Mouse (Mus musculus): ENCODE measurements around the gene F13a1. TPM values are rescaled to one million over a fixed set of nuclear protein-coding genes. Genes with fewer than 3 reads are reported as not detected.

The F13a1 gene
- 0.22 and 10.6 TPM in 2 replicates for polyA plus RNA-seq (2014; fragmentation: Nextera tagmentation; extraction: Ambion mirVana)

DNA sequence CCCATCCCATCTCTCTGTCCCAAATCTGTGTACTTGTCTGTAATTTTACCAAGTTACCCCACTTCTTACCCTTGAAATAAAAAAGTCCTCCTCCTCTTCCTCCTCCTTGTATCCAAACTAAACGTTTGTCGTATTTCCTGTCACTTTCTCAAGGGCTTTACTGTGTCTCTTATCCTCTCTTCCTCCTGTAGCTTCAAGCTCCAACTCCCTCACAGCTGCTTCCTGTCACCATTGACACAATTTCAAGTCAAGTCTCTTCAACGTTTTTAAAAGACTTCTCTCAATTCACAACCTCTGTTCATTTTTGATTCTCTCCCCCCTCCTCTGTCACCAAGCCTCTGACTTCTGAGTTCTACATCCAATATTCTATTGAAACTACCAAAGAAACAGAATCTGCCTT lies at the start of gene F13a1:
Gene F13a1 (minus strand): TSS at position 119 of the 400 bp plus-strand sequence.
- WGBS = 78% methylated on average over 3 of the region's 3 CpGs
- no peak within 1 kb of the TSS for H3K4me2 ChIP-seq (ENCODE audit: low read length)
- H3K9ac ChIP-seq (replicated peaks; ENCODE audit: low read length) = no peak within 1 kb of the TSS
- ATAC-seq (ENCODE audit: low FRiP score, low TSS enrichment) (no peak), DNase-seq (no peak)
- no peak within 1 kb of the TSS for H3K4me3 ChIP-seq (replicated peaks; ENCODE audit: low read depth, low read length)
- no peak within 1 kb of the TSS for H3K27ac ChIP-seq (replicated peaks; ENCODE audit: low read depth, low read length)
- H3K4me1 ChIP-seq (ENCODE audit: control insufficient read depth, insufficient read depth, low read length) = no peaks in the 10 kb centered on the region
- H3K9me3 ChIP-seq (ENCODE audit: control insufficient read depth, low read length) = no peaks in the 10 kb centered on the region
- no peaks in the 10 kb centered on the region for H3K36me3 ChIP-seq (ENCODE audit: control insufficient read depth, insufficient read depth, low read length)
- H3K27me3 ChIP-seq (ENCODE audit: control insufficient read depth, insufficient read depth, low read length) = no peaks in the 10 kb centered on the region

DNA sequence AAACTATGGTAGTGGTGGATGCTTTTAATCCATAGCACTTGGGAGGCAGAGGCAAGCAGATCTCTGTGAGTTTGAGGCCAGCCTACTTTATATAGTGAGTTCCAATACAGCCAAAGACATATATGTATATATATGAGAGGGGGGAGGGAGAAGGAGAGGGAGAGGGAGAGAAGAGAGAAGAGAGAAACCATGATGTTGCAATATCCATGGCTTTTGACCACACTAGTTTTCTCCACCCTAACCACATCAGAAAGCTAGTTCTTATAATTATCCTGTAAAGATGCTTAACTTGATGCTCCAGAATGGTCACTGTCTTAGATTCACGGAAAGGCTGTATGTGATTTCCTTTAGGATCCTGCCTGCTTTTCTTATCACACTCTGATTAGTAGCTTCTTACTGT lies 41.6 kb upstream of the F13a1 start:
- 96% methylated on average over 1 of the region's 1 CpGs for WGBS
- Histone ChIP-seq H3K9me3 (ENCODE audit: control insufficient read depth, low read length) (no peaks in the 10 kb centered on the region), H3K4me2 (ENCODE audit: low read length) (no peak overlapping the region), H3K9ac (replicated peaks; ENCODE audit: low read length) (no peak overlapping the region), H3K36me3 (ENCODE audit: control insufficient read depth, insufficient read depth, low read length) (no peaks in the 10 kb centered on the region), H3K4me3 (replicated peaks; ENCODE audit: low read depth, low read length) (no peak overlapping the region), H3K4me1 (ENCODE audit: control insufficient read depth, insufficient read depth, low read length) (no peaks in the 10 kb centered on the region), H3K27me3 (ENCODE audit: control insufficient read depth, insufficient read depth, low read length) (no peaks in the 10 kb centered on the region), H3K27ac (replicated peaks; ENCODE audit: low read depth, low read length) (no peak overlapping the region)
- DNase-seq (no peak), ATAC-seq (ENCODE audit: low FRiP score, low TSS enrichment) (no peak)

DNA sequence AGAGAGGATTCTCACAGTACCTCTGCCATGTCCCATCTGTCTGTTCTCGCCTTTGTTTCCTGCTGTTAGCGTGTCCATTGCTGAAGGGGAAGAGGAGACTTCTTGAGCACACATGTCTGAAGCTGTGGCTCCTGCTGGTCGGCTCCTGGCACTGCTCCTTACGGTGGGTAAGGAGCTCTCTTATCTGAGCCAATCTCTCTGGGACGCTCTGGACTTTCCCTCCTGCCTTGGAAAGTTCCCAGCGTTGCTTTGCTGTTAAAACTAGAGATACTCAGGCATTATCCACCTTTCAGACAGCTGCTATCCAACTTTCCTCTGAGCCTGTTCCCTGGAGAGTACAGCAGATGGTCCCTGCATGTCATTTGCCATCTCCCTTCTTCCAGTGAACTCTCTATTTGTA lies 39.1 kb upstream of the F13a1 start:
- H3K4me2 ChIP-seq (ENCODE audit: low read length) = no peak overlapping the region
- H3K4me3 ChIP-seq (replicated peaks; ENCODE audit: low read depth, low read length) = no peak overlapping the region
- H3K36me3 ChIP-seq (ENCODE audit: control insufficient read depth, insufficient read depth, low read length) = no peaks in the 10 kb centered on the region
- H3K9ac ChIP-seq (replicated peaks; ENCODE audit: low read length) = no peak overlapping the region
- no peak overlapping the region for H3K27ac ChIP-seq (replicated peaks; ENCODE audit: low read depth, low read length)
- no peaks in the 10 kb centered on the region for H3K27me3 ChIP-seq (ENCODE audit: control insufficient read depth, insufficient read depth, low read length)
- DNase-seq (no peak), ATAC-seq (ENCODE audit: low FRiP score, low TSS enrichment) (no peak)
- no peaks in the 10 kb centered on the region for H3K9me3 ChIP-seq (ENCODE audit: control insufficient read depth, low read length)
- H3K4me1 ChIP-seq (ENCODE audit: control insufficient read depth, insufficient read depth, low read length) = no peaks in the 10 kb centered on the region
- WGBS = 72% methylated on average over 6 of the region's 6 CpGs

DNA sequence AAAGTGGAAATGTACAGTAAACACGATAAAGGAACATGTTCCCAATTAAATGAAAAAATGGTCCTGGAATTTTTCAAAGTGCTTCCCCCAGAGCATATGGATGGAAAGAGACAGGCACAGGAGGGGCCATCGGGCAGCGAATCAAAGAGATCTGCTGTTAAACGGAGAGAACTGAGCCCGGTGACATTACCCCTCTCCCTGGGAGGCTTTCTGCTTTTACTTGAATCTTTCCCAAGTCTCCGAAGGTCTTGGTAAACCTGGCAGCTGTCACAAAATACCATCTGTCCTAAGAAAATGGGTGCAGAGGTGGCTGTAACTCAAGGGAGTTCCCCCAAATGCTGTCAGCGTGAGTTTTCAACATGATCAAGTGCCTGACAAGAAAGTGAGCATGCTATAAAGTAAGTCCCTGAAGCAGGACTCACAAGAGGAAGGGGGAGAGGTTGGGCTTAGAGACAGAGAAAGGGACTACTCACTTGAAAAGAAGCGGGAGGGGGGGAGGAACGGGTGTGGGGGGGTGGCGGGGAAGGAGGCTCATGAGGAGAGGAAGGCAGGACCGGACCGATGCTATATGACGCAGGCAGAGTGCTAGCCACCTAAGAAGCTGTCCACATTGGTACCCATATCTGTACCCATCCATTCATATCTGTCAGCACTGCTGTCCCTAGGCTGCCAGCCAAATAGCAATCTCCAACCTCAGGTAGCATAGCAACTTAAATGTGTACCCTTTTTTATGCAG lies 31.6 kb upstream of the F13a1 start:
- Histone ChIP-seq H3K27me3 (ENCODE audit: control insufficient read depth, insufficient read depth, low read length) (no peaks in the 10 kb centered on the region), H3K27ac (replicated peaks; ENCODE audit: low read depth, low read length) (no peak overlapping the region), H3K9ac (replicated peaks; ENCODE audit: low read length) (no peak overlapping the region), H3K4me2 (ENCODE audit: low read length) (0 out of 2 replicates have a peak overlapping the region, but pooled peaks have one; percentile 8), H3K4me1 (ENCODE audit: control insufficient read depth, insufficient read depth, low read length) (peaks cover 5% of the 10 kb centered on the region; the same call in 1 of the 2 replicates), H3K9me3 (ENCODE audit: control insufficient read depth, low read length) (no peaks in the 10 kb centered on the region), H3K36me3 (ENCODE audit: control insufficient read depth, insufficient read depth, low read length) (no peaks in the 10 kb centered on the region), H3K4me3 (replicated peaks; ENCODE audit: low read depth, low read length) (no peak overlapping the region)
- peak; percentile 62; the same call in 1 of the 2 replicates for ATAC-seq (ENCODE audit: low FRiP score, low TSS enrichment)
- WGBS = 44% methylated on average over 13 of the region's 13 CpGs
- DNase-seq = no peak

DNA sequence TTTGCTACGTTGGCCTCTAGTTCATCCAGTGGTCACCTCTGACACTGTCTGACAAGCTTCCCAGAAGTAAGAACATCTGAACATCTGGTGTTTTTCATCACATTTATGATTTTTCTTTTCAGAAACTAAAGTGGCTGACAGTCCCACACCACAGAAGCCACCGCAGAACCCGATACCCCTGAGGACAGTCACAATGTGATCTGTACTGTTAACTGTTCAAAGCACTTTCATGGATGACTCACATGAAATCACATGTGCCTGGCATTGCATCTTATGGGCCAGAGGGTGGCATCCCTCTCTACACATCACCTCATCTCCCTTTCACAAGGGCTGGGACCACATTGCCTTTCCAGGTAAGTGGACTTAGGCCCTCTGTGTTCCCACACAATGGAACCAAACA lies 21.3 kb upstream of the F13a1 start:
- H3K9ac ChIP-seq (replicated peaks; ENCODE audit: low read length) = no peak overlapping the region
- no peak for ATAC-seq (ENCODE audit: low FRiP score, low TSS enrichment)
- no peak overlapping the region for H3K27ac ChIP-seq (replicated peaks; ENCODE audit: low read depth, low read length)
- H3K4me2 ChIP-seq (ENCODE audit: low read length) = no peak overlapping the region
- no peak for DNase-seq
- WGBS = 83% methylated on average over 3 of the region's 3 CpGs
- no peaks in the 10 kb centered on the region for H3K27me3 ChIP-seq (ENCODE audit: control insufficient read depth, insufficient read depth, low read length)
- H3K4me1 ChIP-seq (ENCODE audit: control insufficient read depth, insufficient read depth, low read length) = no peaks in the 10 kb centered on the region
- H3K36me3 ChIP-seq (ENCODE audit: control insufficient read depth, insufficient read depth, low read length) = no peaks in the 10 kb centered on the region
- no peaks in the 10 kb centered on the region for H3K9me3 ChIP-seq (ENCODE audit: control insufficient read depth, low read length)
- no peak overlapping the region for H3K4me3 ChIP-seq (replicated peaks; ENCODE audit: low read depth, low read length)

DNA sequence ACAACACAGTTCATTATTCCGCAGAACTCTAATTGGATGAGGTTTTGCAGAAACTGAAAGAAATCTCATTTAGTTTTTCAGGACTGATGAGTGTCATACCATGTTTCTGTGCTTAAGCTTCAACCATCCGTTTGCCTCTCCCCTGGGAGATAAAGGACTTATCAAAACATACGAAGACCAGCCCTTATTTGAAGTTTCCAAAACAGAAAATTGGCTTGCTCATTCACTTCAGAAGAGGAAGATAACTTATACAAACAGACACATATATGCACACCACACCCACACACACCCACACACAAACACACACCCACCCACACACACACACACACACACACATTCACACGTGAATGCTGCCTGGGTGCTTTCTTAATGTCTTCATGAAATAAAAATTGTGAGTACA lies 20.8 kb upstream of the F13a1 start:
- no peak for DNase-seq

DNA sequence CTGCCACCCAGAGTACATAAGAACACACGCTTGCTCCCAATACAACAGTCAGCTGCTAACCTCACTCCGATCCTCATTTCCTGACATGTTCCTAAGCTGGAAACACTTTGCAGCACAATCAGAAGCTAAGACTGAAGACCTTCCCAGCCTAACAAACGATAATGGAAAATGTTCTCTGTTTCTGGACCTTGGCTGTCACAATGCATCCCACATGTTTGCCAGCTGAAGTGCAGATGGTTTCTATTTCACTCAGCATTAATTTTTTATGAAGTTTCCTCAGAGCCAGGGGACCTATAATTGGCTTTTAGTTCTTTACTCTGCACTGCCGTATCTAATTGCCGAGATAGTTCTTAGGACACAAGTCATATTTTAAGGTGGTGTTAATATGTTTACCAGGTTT lies 10.8 kb upstream of the F13a1 start:
- Histone ChIP-seq H3K27ac (replicated peaks; ENCODE audit: low read depth, low read length) (no peak overlapping the region), H3K4me1 (ENCODE audit: control insufficient read depth, insufficient read depth, low read length) (no peaks in the 10 kb centered on the region), H3K9me3 (ENCODE audit: control insufficient read depth, low read length) (no peaks in the 10 kb centered on the region), H3K36me3 (ENCODE audit: control insufficient read depth, insufficient read depth, low read length) (no peaks in the 10 kb centered on the region), H3K4me2 (ENCODE audit: low read length) (no peak overlapping the region), H3K27me3 (ENCODE audit: control insufficient read depth, insufficient read depth, low read length) (no peaks in the 10 kb centered on the region), H3K4me3 (replicated peaks; ENCODE audit: low read depth, low read length) (no peak overlapping the region), H3K9ac (replicated peaks; ENCODE audit: low read length) (no peak overlapping the region)
- ATAC-seq (ENCODE audit: low FRiP score, low TSS enrichment) (no peak), DNase-seq (peak; percentile 18)
- WGBS = 72% methylated on average over 5 of the region's 5 CpGs

More for the DNA sequence above, 20.8 kb upstream of the F13a1 start:
- Histone ChIP-seq H3K4me1 (ENCODE audit: control insufficient read depth, insufficient read depth, low read length) (no peaks in the 10 kb centered on the region), H3K4me2 (ENCODE audit: low read length) (no peak overlapping the region), H3K36me3 (ENCODE audit: control insufficient read depth, insufficient read depth, low read length) (no peaks in the 10 kb centered on the region), H3K4me3 (replicated peaks; ENCODE audit: low read depth, low read length) (no peak overlapping the region), H3K9ac (replicated peaks; ENCODE audit: low read length) (no peak overlapping the region), H3K9me3 (ENCODE audit: control insufficient read depth, low read length) (no peaks in the 10 kb centered on the region), H3K27me3 (ENCODE audit: control insufficient read depth, insufficient read depth, low read length) (no peaks in the 10 kb centered on the region), H3K27ac (replicated peaks; ENCODE audit: low read depth, low read length) (no peak overlapping the region)
- 86% methylated on average over 4 of the region's 4 CpGs for WGBS
- ATAC-seq (ENCODE audit: low FRiP score, low TSS enrichment) = no peak

GRCm38 (mm10) chr13:37056662-37057061 lies 6.6 kb upstream of the F13a1 start:
- Histone ChIP-seq H3K27me3 (ENCODE audit: control insufficient read depth, insufficient read depth, low read length) (no peaks in the 10 kb centered on the region), H3K9ac (replicated peaks; ENCODE audit: low read length) (no peak overlapping the region), H3K4me1 (ENCODE audit: control insufficient read depth, insufficient read depth, low read length) (no peaks in the 10 kb centered on the region), H3K36me3 (ENCODE audit: control insufficient read depth, insufficient read depth, low read length) (no peaks in the 10 kb centered on the region), H3K4me2 (ENCODE audit: low read length) (no peak overlapping the region), H3K27ac (replicated peaks; ENCODE audit: low read depth, low read length) (no peak overlapping the region), H3K4me3 (replicated peaks; ENCODE audit: low read depth, low read length) (no peak overlapping the region), H3K9me3 (ENCODE audit: control insufficient read depth, low read length) (no peaks in the 10 kb centered on the region)
- no peak for ATAC-seq (ENCODE audit: low FRiP score, low TSS enrichment)
- 94% methylated on average over 7 of the region's 7 CpGs for WGBS
- no peak for DNase-seq

GRCm38 (mm10) chr13:37049631-37050030 lies 413 bp downstream of the F13a1 start:
- no peaks in the 10 kb centered on the region for H3K27me3 ChIP-seq (ENCODE audit: control insufficient read depth, insufficient read depth, low read length)
- no peak for DNase-seq
- no peak overlapping the region for H3K9ac ChIP-seq (replicated peaks; ENCODE audit: low read length)
- no peaks in the 10 kb centered on the region for H3K36me3 ChIP-seq (ENCODE audit: control insufficient read depth, insufficient read depth, low read length)
- no peak overlapping the region for H3K27ac ChIP-seq (replicated peaks; ENCODE audit: low read depth, low read length)
- WGBS = 83% methylated on average over 2 of the region's 2 CpGs
- no peak overlapping the region for H3K4me3 ChIP-seq (replicated peaks; ENCODE audit: low read depth, low read length)
- no peak for ATAC-seq (ENCODE audit: low FRiP score, low TSS enrichment)
- no peaks in the 10 kb centered on the region for H3K4me1 ChIP-seq (ENCODE audit: control insufficient read depth, insufficient read depth, low read length)
- no peaks in the 10 kb centered on the region for H3K9me3 ChIP-seq (ENCODE audit: control insufficient read depth, low read length)
- H3K4me2 ChIP-seq (ENCODE audit: low read length) = no peak overlapping the region
